ENCODE assay signal across 26 mouse cellular contexts in genomic region chr11:59390470-59390869, GRCm38 (mm10). TPM values are rescaled to one million over a fixed set of nuclear protein-coding genes. Genes with fewer than 3 reads are reported as not detected.
DNase-seq lines count a peak whose midpoint lies in the region; ATAC-seq and TF ChIP-seq lines count a peak whose summit lies in the region.
"Had no signal": no experiment of that assay in that cellular context is flagged by ENCODE, and none has a peak within 500 bp of the region (broad histone marks: within the 10 kb centered on the region; RNA-seq: fewer than 3 reads in every experiment).

No protein-coding gene starts in this region.

- no peak overlapping the region for H3K27ac ChIP-seq in lung, postnatal 0 days (ENCODE audit: low read length)
- H3K27ac ChIP-seq in intestine, embryonic 16.5 days (ENCODE audit: low read length) = no peak overlapping the region
- H3K27ac ChIP-seq in stomach, postnatal 0 days (replicated peaks) = peak overlapping the region; percentile 67
- H3K27ac ChIP-seq: embryonic facial prominence, embryonic 13.5 days; forebrain, embryonic 12.5 days; hindbrain, embryonic 10.5 days; kidney, postnatal 0 days; liver, embryonic 13.5 days; macrophage had no signal

- 0 out of 2 replicates have a peak, but pooled peaks have one; percentile 16 for TF ChIP-seq EP300 in lung, postnatal 0 days (IDR thresholded peaks at IDR 0.05)
- TF ChIP-seq EP300 in stomach, postnatal 0 days (optimal IDR thresholded peaks at IDR 0.05) = no peak

- WGBS in lung, postnatal 0 days = 49% methylated on average over 9 of the region's 9 CpGs
- WGBS in lung, adult 2 months = 45% methylated on average over 9 of the region's 9 CpGs
- WGBS in intestine, embryonic 16.5 days = 33% methylated on average over 9 of the region's 9 CpGs
- WGBS in stomach, postnatal 0 days = 41% methylated on average over 9 of the region's 9 CpGs

- no peaks in the 10 kb centered on the region for H3K9me3 ChIP-seq in lung, postnatal 0 days (ENCODE audit: low read length)
- H3K9me3 ChIP-seq in intestine, embryonic 16.5 days (ENCODE audit: control insufficient read depth, low read length) = no peaks in the 10 kb centered on the region
- no peaks in the 10 kb centered on the region for H3K9me3 ChIP-seq in stomach, postnatal 0 days (ENCODE audit: control insufficient read depth, low read length)
- H3K9me3 ChIP-seq: embryonic facial prominence, embryonic 13.5 days; heart, embryonic 10.5 days; hindbrain, embryonic 10.5 days; liver, embryonic 13.5 days had no signal

- no peaks in the 10 kb centered on the region for H3K36me3 ChIP-seq in lung, postnatal 0 days (ENCODE audit: insufficient read depth, low read length)
- H3K36me3 ChIP-seq in intestine, embryonic 16.5 days (ENCODE audit: control insufficient read depth, insufficient read depth, low read length) = no peaks in the 10 kb centered on the region
- no peaks in the 10 kb centered on the region for H3K36me3 ChIP-seq in stomach, postnatal 0 days (ENCODE audit: control insufficient read depth, insufficient read depth, low read length)
- H3K36me3 ChIP-seq: embryonic facial prominence, embryonic 13.5 days; forebrain, embryonic 12.5 days; heart, embryonic 10.5 days; hindbrain, embryonic 10.5 days; liver, embryonic 13.5 days had no signal

- no peak overlapping the region for H3K9ac ChIP-seq in lung, postnatal 0 days (replicated peaks; ENCODE audit: low read depth)
- no peak overlapping the region for H3K9ac ChIP-seq in intestine, embryonic 16.5 days (ENCODE audit: low read depth, low read length)
- no peak overlapping the region for H3K9ac ChIP-seq in stomach, postnatal 0 days (ENCODE audit: low read length)
- H3K9ac ChIP-seq: embryonic facial prominence, embryonic 13.5 days; forebrain, embryonic 12.5 days; liver, embryonic 13.5 days had no signal

- H3K4me3 ChIP-seq in lung, postnatal 0 days (ENCODE audit: low read depth, low read length) = no peak overlapping the region
- no peak overlapping the region for H3K4me3 ChIP-seq in lung, adult 2 months (replicated peaks; ENCODE audit: extremely low read depth, low read depth, low read length)
- no peak overlapping the region for H3K4me3 ChIP-seq in intestine, embryonic 16.5 days (ENCODE audit: low read length)
- no peak overlapping the region for H3K4me3 ChIP-seq in stomach, postnatal 0 days (ENCODE audit: low read depth, low read length)
- H3K4me3 ChIP-seq: embryonic facial prominence, embryonic 13.5 days; erythroblast, embryonic 14.5 days; forebrain, embryonic 12.5 days; heart, embryonic 10.5 days; hindbrain, embryonic 10.5 days; liver, embryonic 13.5 days had no signal

- H3K27me3 ChIP-seq in lung, postnatal 0 days (replicated peaks; ENCODE audit: insufficient read depth, low read length) = no peaks in the 10 kb centered on the region
- H3K27me3 ChIP-seq in intestine, embryonic 16.5 days (replicated peaks; ENCODE audit: control insufficient read depth, insufficient read depth, low read length) = no peaks in the 10 kb centered on the region
- no peaks in the 10 kb centered on the region for H3K27me3 ChIP-seq in stomach, postnatal 0 days (ENCODE audit: control insufficient read depth, insufficient read depth, low read length)
- H3K27me3 ChIP-seq: embryonic facial prominence, embryonic 13.5 days; forebrain, embryonic 12.5 days; liver, embryonic 13.5 days had no signal

- DNase-seq in lung, postnatal 0 days (ENCODE audit: low spot score) = peak; percentile 67
- DNase-seq in lung, adult 2 months = no peak
- peak; percentile 32 for DNase-seq in retina, embryonic 14.5 days (ENCODE audit: low spot score)
- peak; percentile 48 for DNase-seq in stomach, postnatal 0 days (ENCODE audit: low spot score)
- no peak for DNase-seq in spleen, postnatal 14 days (ENCODE audit: low spot score in 2 of 2)
- DNase-seq in right cerebral cortex, adult 18-20 months = no peak
- DNase-seq: adrenal gland, adult 8-10 months; cerebellum, adult 2 months; cerebellum, postnatal 25 days; gastrocnemius, postnatal 10 days; kidney, adult 2 months; layer of hippocampus, adult 9-11 months; liver, embryonic 13.5 days; thymus, postnatal 36 days had no signal

- no peak overlapping the region for H3K4me2 ChIP-seq in lung, postnatal 0 days (replicated peaks; ENCODE audit: low read depth, low read length)
- no peak overlapping the region for H3K4me2 ChIP-seq in intestine, embryonic 16.5 days (ENCODE audit: low read depth, low read length)
- H3K4me2 ChIP-seq in stomach, postnatal 0 days (replicated peaks; ENCODE audit: low read depth) = no peak overlapping the region
- H3K4me2 ChIP-seq: embryonic facial prominence, embryonic 13.5 days; forebrain, embryonic 12.5 days; liver, embryonic 13.5 days had no signal

- TF ChIP-seq CTCF in lung, postnatal 0 days (IDR thresholded peaks at IDR 0.05) = no peak
- TF ChIP-seq CTCF in lung, adult 2 months (IDR thresholded peaks at IDR 0.05; ENCODE audit: insufficient read depth, low read length) = no peak
- TF ChIP-seq CTCF in stomach, postnatal 0 days (IDR thresholded peaks at IDR 0.05; ENCODE audit: low read depth) = no peak

- ATAC-seq in lung, postnatal 0 days = peak; percentile 71
- ATAC-seq in intestine, embryonic 16.5 days = 0 out of 2 replicates have a peak, but pooled peaks have one; percentile 48
- peak; percentile 65; the same call in 1 of the 2 replicates for ATAC-seq in stomach, postnatal 0 days (ENCODE audit: low FRiP score, low TSS enrichment)
- ATAC-seq: hindbrain, embryonic 16.5 days had no signal

- no peaks in the 10 kb centered on the region for H3K4me1 ChIP-seq in lung, postnatal 0 days (ENCODE audit: insufficient read depth, low read depth, low read length)
- H3K4me1 ChIP-seq in lung, adult 2 months (ENCODE audit: control insufficient read depth, insufficient read depth, low read length) = no peaks in the 10 kb centered on the region
- H3K4me1 ChIP-seq in intestine, embryonic 16.5 days (ENCODE audit: control insufficient read depth, insufficient read depth, low read length) = no peaks in the 10 kb centered on the region; the same call in 1 of the 2 replicates
- H3K4me1 ChIP-seq in stomach, postnatal 0 days (replicated peaks; ENCODE audit: control insufficient read depth, insufficient read depth) = no peaks in the 10 kb centered on the region

- TF ChIP-seq POLR2A in lung, adult 2 months (IDR thresholded peaks at IDR 0.05; ENCODE audit: borderline replicate concordance, extremely low read depth, low read depth, low read length) = no peak

RNA-seq across cellular contexts. Expression of gene Prss38, which starts 15.0 kb away (rescaled TPM):
- not detected in 2 replicates for polyA plus RNA-seq in lung, postnatal 0 days (2015; fragmentation: Nextera tagmentation; extraction: Ambion mirVana)
- polyA plus RNA-seq in lung, adult 2 months (2012; rRNA removed) = not detected in 2 replicates
- not detected in 2 replicates for polyA plus RNA-seq in intestine, embryonic 16.5 days (2015; fragmentation: Nextera tagmentation; extraction: Ambion mirVana)
- 0.07 TPM in 1 of 2 replicates, not detected in the other for polyA plus RNA-seq in stomach, postnatal 0 days (2015; fragmentation: Nextera tagmentation; extraction: Ambion mirVana)
- polyA plus RNA-seq: C2C12; cerebellum, adult 2 months; embryonic facial prominence, embryonic 13.5 days; erythroblast, embryonic 14.5 days; forebrain, embryonic 12.5 days; heart, embryonic 10.5 days; heart, embryonic 16.5 days; hindbrain, embryonic 10.5 days; hindbrain, embryonic 16.5 days; kidney, adult 2 months; kidney, postnatal 0 days; large intestine, adult 2 months; liver, embryonic 13.5 days had no signal

RNA-seq across cellular contexts. Expression of gene Jmjd4, which starts 59.4 kb away (rescaled TPM):
- polyA plus RNA-seq in lung, postnatal 0 days (2015; fragmentation: Nextera tagmentation; extraction: Ambion mirVana) = 5.5 and 5.7 TPM in 2 replicates
- 5.0 and 5.5 TPM in 2 replicates for polyA plus RNA-seq in lung, adult 2 months (2012; rRNA removed)
- 7.4 and 8.1 TPM in 2 replicates for polyA plus RNA-seq in intestine, embryonic 16.5 days (2015; fragmentation: Nextera tagmentation; extraction: Ambion mirVana)
- polyA plus RNA-seq in stomach, postnatal 0 days (2015; fragmentation: Nextera tagmentation; extraction: Ambion mirVana) = 5.4 and 5.5 TPM in 2 replicates

Comparison
In these comparisons a context has a peak if more than half of its experiments do, and no peak if none do; other contexts are left out.
1. DNase-seq: peak in lung, postnatal 0 days (single experiment), retina, embryonic 14.5 days (single experiment) and stomach, postnatal 0 days (single experiment); none in lung, adult 2 months (single experiment), spleen, postnatal 14 days (0 of 2) and right cerebral cortex, adult 18-20 months (single experiment).
2. Peak in every context shown above with its lines, with median percentiles within 50 percentile points of each other: ATAC-seq.